Mouse (Mus musculus) layer of hippocampus, adult 11-12 months (tissue): Measurements from ENCODE around the gene Ppfibp1.

Experiments
- DNase-seq: peaks from one replicate; pipeline ENCODE4 v3.0.0; 2022; ENCODE audit warnings: low spot score

Gene Ppfibp1

GRCm38 (mm10) chr6:146881896-146882770 lies 6.2 kb upstream of the Ppfibp1 start:
- no peak for DNase-seq

GRCm38 (mm10) chr6:146883426-146883825 lies 4.9 kb upstream of the Ppfibp1 start:
- DNase-seq: no peak

GRCm38 (mm10) chr6:146884171-146884570 lies 4.1 kb upstream of the Ppfibp1 start:
- DNase-seq: no peak

GRCm38 (mm10) chr6:146884851-146885250 lies 3.4 kb upstream of the Ppfibp1 start:
- DNase-seq: no peak

GRCm38 (mm10) chr6:146888660-146889490 lies 588 bp downstream of the Ppfibp1 start:
- DNase-seq: no peak

- no peak for DNase-seq
Observed at GRCm38 (mm10) chr6:146890215-146890614, 1.9 kb downstream of the Ppfibp1 start.

- DNase-seq: no peak
Observed at GRCm38 (mm10) chr6:146890633-146891032, 2.3 kb downstream of the Ppfibp1 start.

GRCm38 (mm10) chr6:146893890-146894289 lies 5.6 kb downstream of the Ppfibp1 start:
- DNase-seq: no peak

GRCm38 (mm10) chr6:146898709-146899108 lies 10.4 kb downstream of the Ppfibp1 start:
- DNase-seq: no peak

- DNase-seq: no peak
Observed at GRCm38 (mm10) chr6:146899647-146900046, 11.4 kb downstream of the Ppfibp1 start.

GRCm38 (mm10) chr6:146901929-146902328 lies 13.6 kb downstream of the Ppfibp1 start:
- DNase-seq: no peak

- DNase-seq: no peak
Observed at GRCm38 (mm10) chr6:146903632-146904031, 15.3 kb downstream of the Ppfibp1 start.

- no peak for DNase-seq
Observed at GRCm38 (mm10) chr6:146904707-146905106, 16.4 kb downstream of the Ppfibp1 start.

- DNase-seq: no peak
Observed at GRCm38 (mm10) chr6:146906000-146906786, 17.9 kb downstream of the Ppfibp1 start.

- no peak for DNase-seq
Observed at GRCm38 (mm10) chr6:146907061-146907794, 18.9 kb downstream of the Ppfibp1 start.

GRCm38 (mm10) chr6:146907795-146908190 lies 19.5 kb downstream of the Ppfibp1 start:
- DNase-seq: no peak

GRCm38 (mm10) chr6:146908801-146909200 lies 20.5 kb downstream of the Ppfibp1 start:
- DNase-seq: no peak

- no peak for DNase-seq
Observed at GRCm38 (mm10) chr6:146909725-146910489, 21.6 kb downstream of the Ppfibp1 start.

GRCm38 (mm10) chr6:146910801-146911200 lies 22.5 kb downstream of the Ppfibp1 start:
- no peak for DNase-seq

GRCm38 (mm10) chr6:146912835-146913488 lies 24.7 kb downstream of the Ppfibp1 start:
- DNase-seq: no peak
